Mouse (Mus musculus) right cerebral cortex, postnatal 4 days (tissue): ENCODE measurements around the gene Slc1a2.
A peak's percentile ranks its signal among the peaks of the same experiment; 100 is the strongest.

Source experiments
- DNase-seq: peaks from one replicate; pipeline ENCODE4 v3.0.0-alpha.2; 2022

The Slc1a2 gene

DNA sequence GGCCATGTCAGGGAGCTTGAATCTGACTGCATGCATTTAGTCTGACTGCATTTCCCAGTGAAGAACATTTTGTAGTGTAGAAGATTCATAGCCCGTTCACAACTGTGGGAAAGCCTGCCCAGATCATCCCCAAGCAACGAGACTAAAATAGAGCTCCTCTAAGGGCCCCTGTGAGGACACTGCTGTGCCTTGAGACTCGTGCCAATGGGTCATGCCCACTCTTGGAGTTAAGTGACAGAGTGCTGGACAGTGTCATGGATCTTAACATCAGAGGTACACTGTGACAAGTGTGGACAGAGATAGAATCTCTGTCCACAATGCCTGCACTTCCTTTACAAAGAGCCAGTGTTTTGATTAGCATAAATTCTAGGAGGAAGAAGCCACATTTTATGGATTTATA lies 109.8 kb downstream of the Slc1a2 start:
- DNase-seq: no peak

DNA sequence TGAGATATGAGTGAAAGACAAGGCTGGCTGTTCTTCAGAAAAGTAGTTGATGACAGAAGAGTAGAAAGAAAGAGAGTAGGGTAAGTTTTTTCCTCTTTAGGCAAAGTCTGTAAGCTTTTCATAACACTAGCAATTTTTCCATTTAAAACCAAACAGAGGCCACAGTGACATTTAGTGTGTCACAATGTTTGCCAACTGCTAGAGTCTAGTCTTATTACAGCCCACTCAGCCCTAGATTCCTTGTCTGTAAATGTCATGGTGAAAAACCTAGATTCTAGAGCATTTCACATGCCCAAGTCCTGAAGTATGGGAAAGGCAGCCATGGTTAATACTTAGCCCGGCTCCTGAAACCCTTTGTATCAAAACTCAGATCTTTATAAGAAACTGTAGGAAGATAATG lies 112.8 kb downstream of the Slc1a2 start:
- no peak for DNase-seq

DNA sequence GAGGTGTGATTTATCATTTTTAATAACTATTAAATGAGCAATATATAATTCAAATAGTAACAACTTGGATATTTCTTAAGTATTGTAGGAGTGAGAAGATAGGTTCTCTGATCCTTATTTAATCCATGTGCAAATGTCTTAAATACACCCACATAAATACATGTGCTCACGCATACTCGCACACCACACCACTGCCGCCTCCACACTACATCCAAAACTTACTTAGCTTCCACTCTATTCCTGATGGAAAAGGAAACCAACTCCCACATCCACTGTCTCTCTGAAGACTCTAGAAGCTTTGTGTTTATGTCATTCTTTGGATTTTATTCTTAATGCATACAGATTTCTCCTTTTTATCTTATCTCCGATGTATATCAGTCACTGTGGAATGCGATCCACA lies 113.8 kb downstream of the Slc1a2 start:
- no peak for DNase-seq

DNA sequence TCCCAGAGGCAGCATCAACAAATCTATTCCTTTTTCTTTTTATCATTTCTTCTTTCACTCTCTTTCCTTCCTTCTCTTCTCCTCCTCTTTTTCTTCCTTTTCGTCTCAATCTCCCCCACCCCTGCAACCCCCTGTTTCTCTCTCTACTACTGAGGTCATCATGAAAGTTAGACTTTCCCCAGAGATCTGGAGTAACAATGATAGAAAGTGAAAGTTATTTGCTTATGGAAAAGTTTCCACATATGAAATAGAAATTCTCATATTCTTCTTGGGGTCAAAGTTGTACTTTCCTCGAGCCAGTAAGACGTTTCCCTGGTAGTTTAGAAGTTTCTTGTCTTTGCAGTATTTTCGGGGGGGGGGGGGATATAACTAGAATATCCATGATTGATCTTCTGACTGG lies 116.2 kb downstream of the Slc1a2 start:
- DNase-seq: no peak

DNA sequence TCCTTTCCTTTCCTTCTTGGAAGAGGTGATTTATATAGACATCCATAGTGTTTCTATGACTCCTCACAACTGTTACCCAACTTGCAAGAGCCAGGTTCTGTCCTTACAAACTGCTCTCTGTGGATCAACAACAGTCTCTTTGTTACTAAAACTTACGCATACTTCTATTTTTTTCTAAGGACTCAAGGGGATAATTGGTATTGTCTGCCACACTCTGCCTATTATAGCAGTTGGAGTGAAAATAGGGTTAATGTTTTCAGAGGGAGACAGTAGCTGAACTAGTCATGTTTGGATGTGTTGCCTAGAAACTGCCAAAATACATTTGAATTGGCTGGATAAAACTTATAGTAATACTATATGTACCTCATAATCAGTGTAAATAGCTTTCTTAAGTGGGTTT lies 117.1 kb downstream of the Slc1a2 start:
- no peak for DNase-seq

DNA sequence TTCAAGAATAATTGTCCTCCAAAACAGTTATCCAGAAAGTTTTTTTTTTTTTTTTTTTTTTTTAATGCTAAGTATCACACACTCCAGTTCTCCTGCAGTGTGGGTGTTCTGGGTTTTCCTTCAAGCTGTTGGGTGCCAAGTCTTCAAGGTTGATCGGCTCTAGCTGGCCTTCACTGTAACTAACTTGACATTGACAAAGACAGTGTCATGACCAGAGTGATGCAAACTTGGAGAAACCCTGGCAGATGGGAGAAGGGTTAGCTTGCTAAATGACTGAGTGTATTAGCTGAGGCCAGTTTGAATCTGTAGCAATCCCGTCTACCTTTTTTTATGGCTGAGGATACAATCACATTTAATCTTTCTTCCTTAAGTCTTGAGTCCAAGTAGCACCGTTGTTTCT lies 119.7 kb downstream of the Slc1a2 start:
- no peak for DNase-seq

DNA sequence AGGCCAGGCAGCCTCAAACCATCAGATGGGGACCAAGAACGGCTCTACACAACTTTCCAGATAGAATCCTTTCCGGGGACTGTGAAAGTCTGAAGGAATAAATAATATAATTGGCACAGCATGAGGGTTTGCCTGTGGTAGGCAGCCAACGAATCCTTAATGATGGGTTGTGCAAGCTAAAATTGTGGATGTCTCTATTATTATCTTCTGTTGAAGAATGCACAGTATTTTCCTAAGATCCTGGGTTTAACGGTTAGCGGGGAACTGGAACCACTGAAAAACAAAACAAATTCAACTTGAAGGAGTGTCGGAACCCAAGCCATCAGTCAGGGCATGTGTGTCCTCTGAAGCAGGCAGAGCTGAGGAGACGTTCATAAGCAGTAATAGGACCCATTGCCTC lies 124.3 kb downstream of the Slc1a2 start:
- DNase-seq: no peak

DNA sequence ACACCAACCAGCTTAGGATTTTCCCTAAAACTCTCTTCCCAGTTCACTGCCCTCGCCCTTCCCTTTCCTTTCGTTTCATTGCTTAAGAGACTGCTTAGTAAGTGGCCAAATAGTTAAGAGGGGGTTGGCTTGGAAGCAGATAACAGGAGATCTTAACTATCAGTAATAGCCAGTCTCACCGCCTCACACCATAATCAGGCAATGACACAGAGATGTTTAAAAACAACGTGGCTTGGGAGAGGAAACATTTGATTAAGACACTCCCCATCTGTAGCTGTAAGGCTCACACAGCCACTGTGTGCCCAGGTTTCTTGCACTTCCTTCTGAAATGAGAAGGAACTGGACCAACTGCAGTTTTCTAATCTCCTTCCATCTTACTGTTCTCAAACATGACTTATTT lies 127.2 kb downstream of the Slc1a2 start:
- DNase-seq: no peak

DNA sequence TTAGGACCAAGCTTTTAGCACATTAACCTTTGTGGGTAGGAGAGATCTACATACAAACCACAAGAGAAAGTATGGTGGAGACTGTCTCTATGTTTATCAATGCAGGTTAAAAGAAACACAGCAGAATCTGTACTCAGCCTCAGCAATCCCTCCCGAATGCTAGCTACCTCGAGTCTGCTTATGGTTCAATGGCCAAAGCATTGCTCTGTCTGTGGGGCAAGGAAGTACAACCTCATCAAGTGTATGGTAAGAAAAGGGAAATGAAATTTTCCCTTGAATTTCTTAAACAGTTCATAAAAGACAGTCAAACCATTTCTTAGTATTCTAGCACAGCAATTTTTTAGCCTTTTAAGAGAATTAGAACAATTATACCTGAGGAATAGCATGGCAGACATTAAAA lies 133.2 kb downstream of the Slc1a2 start:
- DNase-seq: no peak

DNA sequence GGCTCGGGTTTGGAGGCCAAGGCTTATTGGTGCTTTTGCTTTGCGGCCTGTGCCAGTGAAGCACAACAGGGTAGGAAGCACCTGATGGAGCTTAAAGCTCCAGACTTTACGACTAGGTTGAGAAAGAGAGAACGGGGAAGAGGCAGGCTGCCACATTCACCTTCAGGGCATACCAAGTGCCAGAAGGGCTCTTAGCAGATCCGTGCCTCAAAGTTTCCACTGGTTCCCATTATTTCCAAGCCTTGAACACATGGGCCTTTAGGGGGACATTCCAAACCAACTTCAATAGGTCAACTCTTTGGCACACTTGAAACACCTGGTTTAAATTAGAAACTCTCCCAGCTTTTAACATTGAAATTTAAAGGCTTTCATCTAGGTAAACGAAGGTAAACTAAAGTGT lies 134.3 kb downstream of the Slc1a2 start:
- DNase-seq: no peak

DNA sequence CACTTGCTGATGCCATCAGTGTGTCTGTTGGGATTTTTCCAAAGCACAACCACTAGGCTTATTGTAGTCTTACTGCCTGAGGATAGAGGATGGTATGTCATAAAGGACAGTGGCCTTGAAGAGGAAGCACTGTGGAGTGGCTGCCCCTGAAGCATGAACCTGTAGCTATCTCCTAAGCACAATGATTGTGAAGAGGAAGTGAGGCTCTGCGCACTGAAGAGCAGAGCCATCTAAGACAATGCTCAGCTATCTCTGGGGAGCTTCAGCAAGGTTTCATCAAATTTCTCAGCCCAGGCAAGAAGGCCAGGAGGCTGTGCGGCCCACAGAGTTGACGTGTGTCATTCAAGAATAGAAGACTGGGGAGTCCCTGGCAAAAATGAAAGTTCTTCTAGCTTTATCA lies 136.6 kb downstream of the Slc1a2 start:
- no peak for DNase-seq

DNA sequence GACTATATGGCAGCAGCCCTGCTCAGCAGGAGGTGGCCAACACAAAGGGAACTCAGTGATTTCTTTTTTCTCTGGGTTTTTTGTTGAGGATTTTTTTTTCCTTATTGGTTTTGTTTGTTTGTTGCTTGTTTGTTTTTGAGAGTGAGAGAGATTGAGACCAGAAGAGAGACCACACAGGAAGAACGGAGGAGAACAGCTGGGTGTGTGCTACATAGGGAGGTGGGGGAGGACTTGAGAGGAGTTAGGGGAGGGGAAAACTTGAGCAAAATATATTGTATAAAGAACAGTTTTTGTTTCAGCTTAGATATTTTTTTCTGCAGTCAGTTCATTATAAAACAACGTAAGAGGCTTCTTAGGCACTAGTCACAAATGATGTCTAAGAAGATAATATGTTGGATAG lies 139.7 kb downstream of the Slc1a2 start:
- DNase-seq: no peak

DNA sequence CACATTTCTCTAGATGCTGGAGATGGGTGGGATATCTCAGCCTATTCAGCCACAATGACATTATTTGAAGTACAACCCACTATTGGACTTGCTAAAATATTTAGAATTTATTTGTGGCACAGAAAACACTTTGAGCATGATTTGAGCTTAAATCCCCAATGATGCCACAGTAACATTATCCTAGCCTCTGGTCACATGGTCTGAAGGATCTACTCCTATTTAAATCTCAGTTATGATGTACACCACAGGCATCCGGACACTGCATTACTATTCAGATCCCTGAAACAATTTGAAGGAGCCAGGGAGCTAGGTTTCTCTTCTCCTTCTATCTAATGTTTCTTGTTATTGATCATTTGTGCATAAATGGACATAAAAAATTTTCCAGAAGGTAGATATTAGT lies 143.4 kb downstream of the Slc1a2 start:
- DNase-seq: no peak

DNA sequence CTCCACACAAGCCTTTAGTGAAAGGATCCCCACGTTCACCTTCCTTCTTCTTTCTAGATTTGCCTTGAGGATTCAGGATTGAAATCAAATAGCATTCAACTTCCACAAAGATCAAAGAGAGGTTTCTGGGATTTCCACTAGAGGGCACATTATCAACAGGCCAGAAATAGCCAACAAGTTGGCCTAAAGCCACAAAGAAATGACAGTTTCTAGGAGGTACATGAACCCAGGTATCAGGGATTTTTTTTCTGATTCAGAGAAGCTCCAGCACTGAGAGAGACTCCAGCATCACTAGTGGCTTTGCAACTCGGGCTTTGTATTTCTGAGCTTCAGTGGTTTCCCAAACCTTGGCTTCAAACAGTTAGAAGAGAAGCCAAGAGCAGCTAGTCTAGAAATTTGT lies 145.7 kb downstream of the Slc1a2 start:
- no peak for DNase-seq

DNA sequence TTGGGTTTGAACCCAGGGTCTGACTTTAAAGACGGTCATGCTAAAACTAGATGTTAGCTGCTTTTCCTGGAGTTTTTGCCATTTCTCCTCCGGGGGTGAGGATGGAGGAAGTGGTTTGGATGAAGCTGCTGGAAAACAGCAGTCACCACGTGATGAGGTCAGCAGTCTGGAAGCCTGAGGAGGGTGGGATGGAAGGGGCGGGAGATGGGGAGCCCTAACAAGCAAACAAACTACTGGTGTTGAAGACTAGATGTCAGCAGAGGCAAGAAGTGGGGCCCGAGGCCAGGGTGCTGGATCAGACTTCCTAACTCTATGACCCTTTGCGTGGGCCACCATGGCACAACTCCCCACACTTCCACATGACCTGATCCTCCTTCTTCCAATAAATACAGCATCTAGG lies 146.8 kb downstream of the Slc1a2 start:
- no peak for DNase-seq

DNA sequence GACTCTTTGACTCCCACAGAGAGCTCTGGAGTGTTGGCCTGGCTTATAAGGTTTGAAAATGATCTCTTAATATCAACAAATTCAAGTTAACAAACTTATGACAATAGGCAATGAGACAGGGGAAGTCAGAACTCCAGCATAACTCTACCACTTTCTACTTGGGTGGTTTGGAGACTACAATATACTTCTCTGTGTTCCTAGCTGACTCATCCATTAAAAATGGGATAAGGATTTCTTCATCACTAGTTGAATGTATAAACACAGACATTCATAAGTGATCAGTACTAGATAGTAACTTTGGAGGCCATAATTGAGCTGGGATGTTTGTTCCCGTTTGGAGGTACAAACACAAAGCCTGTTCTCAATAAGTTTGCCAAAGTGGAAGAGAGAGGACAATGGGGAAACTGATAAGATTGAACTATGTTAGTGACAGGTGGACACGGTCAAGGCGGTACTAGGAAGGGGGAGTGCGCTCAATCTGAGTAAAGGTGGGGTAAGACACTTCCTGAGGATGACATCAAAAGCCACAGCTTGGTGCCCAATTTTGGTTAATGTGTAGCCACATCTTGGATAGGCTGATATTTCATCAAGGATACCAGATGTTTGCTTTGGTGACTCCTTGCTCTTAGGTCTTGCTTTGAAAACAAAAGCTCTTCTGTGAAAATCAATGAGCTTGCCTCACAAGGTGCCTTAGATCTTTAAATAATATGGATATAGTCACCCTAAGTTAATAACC lies 147.5 kb downstream of the Slc1a2 start:
- no peak for DNase-seq

DNA sequence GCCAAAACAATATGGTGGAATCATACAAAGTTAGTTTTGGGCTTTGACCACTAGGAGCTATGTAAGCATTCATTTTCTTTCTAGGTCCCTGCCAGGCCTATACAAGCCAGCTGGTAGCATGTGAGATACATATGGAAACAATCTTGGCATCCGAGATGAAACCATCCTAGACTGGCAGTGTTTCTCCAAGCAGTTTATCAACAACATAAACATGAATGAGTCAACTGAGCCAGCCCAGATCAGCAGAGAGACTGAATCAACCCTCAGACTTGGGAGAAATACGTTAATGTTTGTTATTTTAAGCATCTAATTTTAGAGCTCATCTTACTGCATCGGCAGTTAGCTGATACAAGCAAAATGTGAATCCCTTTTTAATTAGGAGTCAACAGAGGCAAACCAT lies 149.2 kb downstream of the Slc1a2 start:
- no peak for DNase-seq

DNA sequence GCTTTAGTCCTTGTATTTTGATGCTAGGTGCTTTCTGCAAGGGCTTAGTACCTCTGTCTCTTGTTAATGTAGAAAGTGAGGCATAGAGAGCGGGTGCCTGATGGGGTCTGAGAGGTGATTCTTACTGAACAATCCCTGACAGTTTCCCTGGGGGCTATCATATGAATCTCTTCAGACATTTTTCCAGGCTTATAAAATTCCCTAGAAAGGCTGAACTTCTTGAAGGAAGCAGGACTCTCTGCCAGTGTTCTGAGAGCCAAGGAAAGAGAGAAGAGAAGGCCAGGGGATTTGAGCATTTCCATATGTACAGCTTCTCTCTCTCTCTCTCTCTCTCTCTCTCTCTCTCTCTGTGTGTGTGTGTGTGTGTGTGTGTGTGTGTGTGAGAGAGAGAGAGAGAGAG lies 151.0 kb downstream of the Slc1a2 start:
- DNase-seq: no peak

DNA sequence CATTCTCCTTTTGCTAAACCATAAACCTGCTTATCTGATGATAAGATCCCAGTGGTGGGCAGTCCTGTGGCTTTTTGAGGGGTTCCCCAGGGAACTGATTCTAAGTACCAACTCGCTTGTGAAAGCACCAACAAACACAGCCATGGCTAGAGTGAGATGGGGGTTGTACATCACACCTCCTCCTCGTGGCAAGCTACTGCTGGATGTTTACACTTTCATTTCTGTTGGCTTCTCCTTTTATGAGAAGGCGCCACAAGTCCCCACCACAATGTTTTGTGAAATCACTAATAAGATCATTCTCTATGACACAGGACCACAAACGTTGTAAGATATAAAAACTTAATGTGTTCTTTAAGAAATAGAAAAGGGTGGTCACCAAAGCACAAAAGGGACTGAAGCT lies 154.3 kb downstream of the Slc1a2 start:
- no peak for DNase-seq

DNA sequence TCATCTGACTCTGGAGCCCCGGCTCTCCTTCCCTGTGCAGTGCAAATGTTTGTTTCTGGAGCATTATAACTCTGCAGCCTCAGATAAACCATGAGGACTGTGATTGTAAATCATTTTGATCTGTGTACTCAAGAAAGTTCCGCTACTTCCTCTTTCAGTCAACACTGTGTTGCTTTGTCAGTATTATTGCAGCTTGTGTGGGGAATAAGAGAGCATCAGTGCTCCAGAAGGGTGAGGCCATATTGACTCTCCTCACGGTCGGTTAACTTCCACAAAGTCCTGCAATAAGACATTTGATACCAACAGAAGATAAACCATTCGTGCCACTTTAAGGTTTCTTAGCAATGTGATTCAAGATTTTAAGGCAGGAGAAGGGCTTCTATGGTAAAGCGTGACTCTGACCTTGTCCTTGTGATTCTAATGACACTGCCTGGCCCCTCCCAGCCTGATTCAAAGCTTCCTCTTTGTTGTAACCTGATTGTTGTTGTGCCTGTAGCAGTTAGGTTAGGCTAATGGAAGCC lies 156.9 kb downstream of the Slc1a2 start:
- DNase-seq: no peak

DNA sequence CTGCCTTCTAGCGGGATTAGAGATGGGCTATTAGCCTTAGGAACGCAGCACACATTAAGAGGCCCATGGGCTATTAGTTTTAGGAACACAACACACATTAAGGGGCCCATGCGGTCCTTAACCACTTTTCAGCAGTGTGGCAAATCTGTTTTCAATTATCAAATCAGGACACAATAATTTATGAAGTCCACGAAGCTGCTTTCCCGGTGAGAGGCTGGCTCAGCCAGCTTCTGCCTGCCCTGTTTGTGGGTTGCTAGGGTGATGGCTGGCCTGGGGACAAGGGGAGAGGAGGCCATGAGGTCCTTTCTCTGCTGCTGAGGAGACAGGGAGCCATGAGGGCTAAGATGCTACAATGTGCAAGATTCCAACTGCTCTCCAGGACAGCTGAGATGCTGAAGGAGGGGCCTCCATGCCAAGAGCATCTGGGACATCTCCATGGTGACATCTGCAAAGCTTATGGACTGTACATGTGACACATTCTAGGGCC lies 161.8 kb downstream of the Slc1a2 start:
- DNase-seq: no peak

DNA sequence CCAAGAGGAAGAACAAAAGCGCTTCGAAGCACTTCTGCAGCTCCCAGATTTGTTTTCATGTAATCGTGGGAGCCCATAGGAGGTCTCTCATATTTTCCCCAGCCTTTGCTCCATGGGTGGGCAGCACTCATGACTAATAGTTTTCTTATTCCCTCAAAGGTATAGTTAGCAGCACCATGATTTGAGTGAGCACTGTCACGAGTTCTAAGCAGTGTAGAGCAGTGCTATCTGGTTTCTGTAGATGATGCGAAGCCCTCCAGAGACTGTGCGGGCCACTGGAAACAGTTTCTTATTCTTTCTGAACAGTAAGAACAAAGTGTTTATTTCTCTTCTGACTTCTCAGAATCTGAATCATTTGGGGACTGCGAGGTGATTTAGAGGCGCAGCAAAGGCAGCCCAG lies 162.3 kb downstream of the Slc1a2 start:
- DNase-seq: no peak

DNA sequence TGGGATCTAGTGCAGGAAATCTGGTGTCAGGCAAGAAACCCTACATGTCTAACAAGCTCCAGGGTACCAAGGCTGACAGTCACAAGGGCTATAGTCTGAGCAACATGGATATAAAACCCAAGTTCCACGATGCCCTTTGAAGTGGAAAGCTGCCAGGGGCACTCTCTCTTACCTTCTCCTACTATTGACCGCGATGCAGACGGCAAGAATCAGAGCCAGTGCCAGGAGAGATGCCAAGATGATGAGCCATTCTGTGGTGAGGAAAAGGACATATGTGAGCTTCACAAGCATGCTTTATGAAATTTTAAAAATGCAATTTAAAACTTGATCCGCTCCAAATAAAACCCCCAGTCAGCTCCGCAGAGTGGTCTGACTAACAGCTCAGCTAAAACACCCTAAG lies 163.6 kb downstream of the Slc1a2 start:
- peak; percentile 30 for DNase-seq

DNA sequence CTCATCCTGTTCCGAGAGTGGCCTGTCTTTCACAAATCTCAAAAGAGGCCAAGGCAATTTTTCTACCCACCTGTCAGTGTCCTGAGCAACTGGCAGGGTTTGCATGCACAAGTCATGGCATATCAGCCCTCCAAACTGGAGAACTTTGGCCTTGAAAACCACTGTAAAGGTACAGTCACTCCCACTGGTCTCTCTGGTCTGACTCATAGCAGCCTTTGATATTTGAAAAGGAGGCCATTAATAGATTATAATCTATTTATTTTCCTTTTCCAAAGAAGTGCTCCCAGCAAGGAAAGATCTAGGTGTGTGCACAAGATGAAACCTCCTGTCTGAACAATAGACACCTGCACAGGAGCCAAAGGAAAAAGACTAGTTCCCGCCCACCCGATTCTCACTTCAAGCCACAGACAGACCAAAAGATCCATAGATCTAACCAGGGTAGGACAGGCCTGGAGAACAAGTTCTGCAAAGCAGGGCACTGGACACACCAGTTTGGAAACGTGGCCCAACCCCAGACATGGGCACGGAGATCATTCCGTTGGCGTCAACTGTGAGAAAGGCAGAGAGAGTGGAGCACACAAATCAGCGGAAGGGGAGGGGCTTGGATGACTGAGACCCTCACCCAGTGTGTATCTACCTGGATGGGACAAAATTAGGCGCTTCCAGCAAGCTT lies 167.6 kb downstream of the Slc1a2 start:
- no peak for DNase-seq

DNA sequence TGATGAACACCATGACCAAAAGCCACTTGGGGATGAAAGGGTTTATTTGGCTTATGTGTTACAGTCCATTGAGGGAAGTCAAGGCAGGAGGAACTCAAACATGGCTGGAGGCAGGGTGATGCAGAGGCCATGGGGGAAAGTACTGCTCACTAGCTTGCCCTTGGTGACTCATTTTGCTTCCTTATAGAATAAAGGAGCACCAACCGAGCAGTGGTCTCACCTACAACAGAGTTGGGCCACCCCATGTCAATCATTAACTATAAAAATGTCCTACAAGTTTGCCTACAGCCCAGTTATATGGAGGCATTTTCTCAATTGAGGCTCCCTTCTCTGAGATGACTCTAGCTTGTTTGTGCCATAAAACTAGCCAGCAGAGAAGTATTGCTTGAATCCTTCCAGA lies 169.4 kb downstream of the Slc1a2 start:
- no peak for DNase-seq
